Comparison of ENCODE assay signal across 8 mouse cellular contexts in genomic region chr8:70522592-70523403, GRCm38 (mm10). TPM values are rescaled to one million over a fixed set of nuclear protein-coding genes. Genes with fewer than 3 reads are reported as not detected.
DNase-seq lines count a peak whose midpoint lies in the region; ATAC-seq lines count a peak whose summit lies in the region.

No protein-coding gene starts in this region.

- H3K27ac ChIP-seq in hindbrain, embryonic 11.5 days (ENCODE audit: low read depth, low read length) = peak overlapping the region; percentile 58

- H3K4me2 ChIP-seq in hindbrain, embryonic 11.5 days (replicated peaks; ENCODE audit: low read depth, low read length) = peak overlapping the region; percentile 60

- DNase-seq in MEL-GATA-1-ER (ENCODE audit: extremely low read depth, low read depth) = peak; percentile 95
- DNase-seq in cerebellum, adult 8-10 months = peak; percentile 94
- DNase-seq in hindbrain, embryonic 11.5 days (ENCODE audit: low spot score) = peak; percentile 97
- DNase-seq in layer of hippocampus, postnatal 10 days (ENCODE audit: low spot score in 2 of 2) = peak; percentile 93 to 97
- DNase-seq in lung, postnatal 10 days = peak; percentile 97
- DNase-seq in ovary, postnatal 36 days (ENCODE audit: low spot score) = peak; percentile 96
- peak; percentile 98 for DNase-seq in thymus, postnatal 25 days

- H3K9ac ChIP-seq in hindbrain, embryonic 11.5 days (ENCODE audit: low read depth, low read length) = peak overlapping the region; percentile 78

- H3K4me3 ChIP-seq in hindbrain, embryonic 11.5 days (ENCODE audit: low read depth, low read length) = peak overlapping the region; percentile 79

- peak; percentile 86 for ATAC-seq in frontal cortex, adult (ENCODE audit: low TSS enrichment)
- peak; percentile 81 for ATAC-seq in hindbrain, embryonic 11.5 days (ENCODE audit: low FRiP score)

- peaks cover 4% of the 10 kb centered on the region; the same call in 1 of the 2 replicates for H3K4me1 ChIP-seq in hindbrain, embryonic 11.5 days (replicated peaks; ENCODE audit: control insufficient read depth, insufficient read depth, low read length)

- WGBS in hindbrain, embryonic 11.5 days = under 1% methylated on average over 51 of the region's 51 CpGs

- H3K9me3 ChIP-seq in hindbrain, embryonic 11.5 days (ENCODE audit: control insufficient read depth, low read length) = no peaks in the 10 kb centered on the region

- H3K36me3 ChIP-seq in hindbrain, embryonic 11.5 days (ENCODE audit: control insufficient read depth, insufficient read depth, low read length) = no peaks in the 10 kb centered on the region

- no peaks in the 10 kb centered on the region for H3K27me3 ChIP-seq in hindbrain, embryonic 11.5 days (ENCODE audit: control insufficient read depth, insufficient read depth, low read length)

RNA-seq across cellular contexts. Expression of gene Fkbp8, which starts 4.7 kb away (rescaled TPM):
- 226 and 243 TPM in 2 replicates for polyA plus RNA-seq in hindbrain, embryonic 11.5 days (2014; fragmentation: Nextera tagmentation; extraction: Ambion mirVana)
- 100 to 1,000 TPM; 337 to 361 TPM for total RNA-seq in layer of hippocampus, postnatal 10 days (2021)

RNA-seq across cellular contexts. Expression of gene Kxd1, which starts 5.0 kb away (rescaled TPM):
- polyA plus RNA-seq in hindbrain, embryonic 11.5 days (2014; fragmentation: Nextera tagmentation; extraction: Ambion mirVana) = 48.3 and 52.6 TPM in 2 replicates
- total RNA-seq in layer of hippocampus, postnatal 10 days (2021) = 10 to 100 TPM; 33.1 to 35.3 TPM

RNA-seq across cellular contexts. Expression of gene Uba52, which starts 12.2 kb away (rescaled TPM):
- 814 and 839 TPM in 2 replicates for polyA plus RNA-seq in hindbrain, embryonic 11.5 days (2014; fragmentation: Nextera tagmentation; extraction: Ambion mirVana)
- 1,000 to 10,000 TPM in 1 of 2 experiments, 100 to 1,000 TPM in 1; 916 to 1,148 TPM for total RNA-seq in layer of hippocampus, postnatal 10 days (2021)

RNA-seq across cellular contexts. Expression of gene Rex1bd, which starts 16.2 kb away (rescaled TPM):
- 129 and 136 TPM in 2 replicates for polyA plus RNA-seq in hindbrain, embryonic 11.5 days (2014; fragmentation: Nextera tagmentation; extraction: Ambion mirVana)
- 100 to 1,000 TPM in 1 of 2 experiments, 10 to 100 TPM in 1; 97.8 to 106 TPM for total RNA-seq in layer of hippocampus, postnatal 10 days (2021)

RNA-seq across cellular contexts. Expression of gene Ell, which starts 16.5 kb away (rescaled TPM):
- 15.4 and 16.5 TPM in 2 replicates for polyA plus RNA-seq in hindbrain, embryonic 11.5 days (2014; fragmentation: Nextera tagmentation; extraction: Ambion mirVana)
- 10 to 100 TPM; 15.8 to 16.4 TPM for total RNA-seq in layer of hippocampus, postnatal 10 days (2021)

Comparison
In these comparisons a context has a peak if more than half of its experiments do, and no peak if none do; other contexts are left out.
1. Peak in every context shown above with its lines: DNase-seq, ATAC-seq, H3K4me3 ChIP-seq and H3K27ac ChIP-seq.